Mouse (Mus musculus): Measurements from ENCODE around the gene Rwdd3. TPM values are rescaled to one million over a fixed set of nuclear protein-coding genes. Genes with fewer than 3 reads are reported as not detected.

Rwdd3 gene
- polyA plus RNA-seq, 1 experiment from 2014 or later: 5.1 TPM

GRCm38 (mm10) chr3:121133937-121134336 is 37.6 kb downstream of the Rwdd3 start:
- Histone ChIP-seq H3K9me3 (ENCODE audit: control insufficient read depth, low read length) (no peaks in the 10 kb centered on the region), H3K9ac (ENCODE audit: low read length) (no peak overlapping the region), H3K27ac (ENCODE audit: low read length) (no peak overlapping the region), H3K4me2 (ENCODE audit: low read depth, low read length) (no peak overlapping the region), H3K4me1 (replicated peaks; ENCODE audit: control insufficient read depth, insufficient read depth, low read length) (no peaks in the 10 kb centered on the region), H3K36me3 (ENCODE audit: control insufficient read depth, insufficient read depth, low read length) (no peaks in the 10 kb centered on the region), H3K4me3 (ENCODE audit: low read length) (no peak overlapping the region), H3K27me3 (ENCODE audit: control insufficient read depth, insufficient read depth, low read depth, low read length) (no peaks in the 10 kb centered on the region)
- WGBS: 72% methylated on average over 11 of the region's 11 CpGs
- ATAC-seq (ENCODE audit: low read depth): no peak

- H3K4me2 ChIP-seq (ENCODE audit: low read depth, low read length): no peak overlapping the region
- no peaks in the 10 kb centered on the region for H3K4me1 ChIP-seq (replicated peaks; ENCODE audit: control insufficient read depth, insufficient read depth, low read length)
- 65% methylated on average over 5 of the region's 5 CpGs for WGBS
- no peak overlapping the region for H3K27ac ChIP-seq (ENCODE audit: low read length)
- H3K9ac ChIP-seq (ENCODE audit: low read length): no peak overlapping the region
- H3K27me3 ChIP-seq (ENCODE audit: control insufficient read depth, insufficient read depth, low read depth, low read length): no peaks in the 10 kb centered on the region
- H3K9me3 ChIP-seq (ENCODE audit: control insufficient read depth, low read length): no peaks in the 10 kb centered on the region
- H3K4me3 ChIP-seq (ENCODE audit: low read length): no peak overlapping the region
- ATAC-seq (ENCODE audit: low read depth): no peak
- H3K36me3 ChIP-seq (ENCODE audit: control insufficient read depth, insufficient read depth, low read length): no peaks in the 10 kb centered on the region
Measured at GRCm38 (mm10) chr3:121133039-121133438, 38.5 kb downstream of the Rwdd3 start.

- 90% methylated on average over 2 of the region's 2 CpGs for WGBS
- H3K9ac ChIP-seq (ENCODE audit: low read length): no peak overlapping the region
- H3K4me1 ChIP-seq (replicated peaks; ENCODE audit: control insufficient read depth, insufficient read depth, low read length): no peaks in the 10 kb centered on the region
- ATAC-seq (ENCODE audit: low read depth): no peak
- no peaks in the 10 kb centered on the region for H3K27me3 ChIP-seq (ENCODE audit: control insufficient read depth, insufficient read depth, low read depth, low read length)
- H3K9me3 ChIP-seq (ENCODE audit: control insufficient read depth, low read length): no peaks in the 10 kb centered on the region
- H3K4me3 ChIP-seq (ENCODE audit: low read length): no peak overlapping the region
- no peaks in the 10 kb centered on the region for H3K36me3 ChIP-seq (ENCODE audit: control insufficient read depth, insufficient read depth, low read length)
- H3K4me2 ChIP-seq (ENCODE audit: low read depth, low read length): no peak overlapping the region
- no peak overlapping the region for H3K27ac ChIP-seq (ENCODE audit: low read length)
Measured at GRCm38 (mm10) chr3:121127171-121127570, 44.3 kb downstream of the Rwdd3 start.

GRCm38 (mm10) chr3:121126476-121126875 is 45.0 kb downstream of the Rwdd3 start:
- 75% methylated on average over 5 of the region's 5 CpGs for WGBS
- H3K36me3 ChIP-seq (ENCODE audit: control insufficient read depth, insufficient read depth, low read length): no peaks in the 10 kb centered on the region

GRCm38 (mm10) chr3:121121072-121121471 is 50.4 kb downstream of the Rwdd3 start:
- Histone ChIP-seq H3K4me3 (ENCODE audit: low read length) (no peak overlapping the region), H3K9ac (ENCODE audit: low read length) (no peak overlapping the region), H3K27me3 (ENCODE audit: control insufficient read depth, insufficient read depth, low read depth, low read length) (no peaks in the 10 kb centered on the region), H3K4me1 (replicated peaks; ENCODE audit: control insufficient read depth, insufficient read depth, low read length) (no peaks in the 10 kb centered on the region), H3K27ac (ENCODE audit: low read length) (no peak overlapping the region), H3K36me3 (ENCODE audit: control insufficient read depth, insufficient read depth, low read length) (no peaks in the 10 kb centered on the region), H3K9me3 (ENCODE audit: control insufficient read depth, low read length) (no peaks in the 10 kb centered on the region), H3K4me2 (ENCODE audit: low read depth, low read length) (no peak overlapping the region)
- WGBS: 86% methylated on average over 5 of the region's 5 CpGs
- no peak for ATAC-seq (ENCODE audit: low read depth)

More at GRCm38 (mm10) chr3:121126476-121126875, 45.0 kb downstream of the Rwdd3 start:
- Histone ChIP-seq H3K4me2 (ENCODE audit: low read depth, low read length) (no peak overlapping the region), H3K4me3 (ENCODE audit: low read length) (no peak overlapping the region), H3K9ac (ENCODE audit: low read length) (no peak overlapping the region), H3K4me1 (replicated peaks; ENCODE audit: control insufficient read depth, insufficient read depth, low read length) (no peaks in the 10 kb centered on the region), H3K9me3 (ENCODE audit: control insufficient read depth, low read length) (no peaks in the 10 kb centered on the region), H3K27ac (ENCODE audit: low read length) (no peak overlapping the region), H3K27me3 (ENCODE audit: control insufficient read depth, insufficient read depth, low read depth, low read length) (no peaks in the 10 kb centered on the region)
- no peak for ATAC-seq (ENCODE audit: low read depth)

GRCm38 (mm10) chr3:121116590-121116989 is 54.9 kb downstream of the Rwdd3 start:
- H3K9ac ChIP-seq (ENCODE audit: low read length): no peak overlapping the region
- H3K4me3 ChIP-seq (ENCODE audit: low read length): no peak overlapping the region
- no peaks in the 10 kb centered on the region for H3K27me3 ChIP-seq (ENCODE audit: control insufficient read depth, insufficient read depth, low read depth, low read length)
- H3K9me3 ChIP-seq (ENCODE audit: control insufficient read depth, low read length): no peaks in the 10 kb centered on the region
- no peak overlapping the region for H3K27ac ChIP-seq (ENCODE audit: low read length)
- no peak for ATAC-seq (ENCODE audit: low read depth)
- H3K4me2 ChIP-seq (ENCODE audit: low read depth, low read length): no peak overlapping the region
- H3K4me1 ChIP-seq (replicated peaks; ENCODE audit: control insufficient read depth, insufficient read depth, low read length): no peaks in the 10 kb centered on the region
- H3K36me3 ChIP-seq (ENCODE audit: control insufficient read depth, insufficient read depth, low read length): no peaks in the 10 kb centered on the region
- WGBS: 54% methylated on average over 13 of the region's 13 CpGs

GRCm38 (mm10) chr3:121116067-121116466 is 55.4 kb downstream of the Rwdd3 start:
- no peaks in the 10 kb centered on the region for H3K36me3 ChIP-seq (ENCODE audit: control insufficient read depth, insufficient read depth, low read length)
- no peaks in the 10 kb centered on the region for H3K9me3 ChIP-seq (ENCODE audit: control insufficient read depth, low read length)
- WGBS: 70% methylated on average over 5 of the region's 5 CpGs
- H3K4me2 ChIP-seq (ENCODE audit: low read depth, low read length): no peak overlapping the region
- H3K4me1 ChIP-seq (replicated peaks; ENCODE audit: control insufficient read depth, insufficient read depth, low read length): no peaks in the 10 kb centered on the region
- H3K27ac ChIP-seq (ENCODE audit: low read length): no peak overlapping the region
- ATAC-seq (ENCODE audit: low read depth): no peak
- no peaks in the 10 kb centered on the region for H3K27me3 ChIP-seq (ENCODE audit: control insufficient read depth, insufficient read depth, low read depth, low read length)
- H3K4me3 ChIP-seq (ENCODE audit: low read length): no peak overlapping the region
- H3K9ac ChIP-seq (ENCODE audit: low read length): no peak overlapping the region

GRCm38 (mm10) chr3:121111068-121111467 is 60.4 kb downstream of the Rwdd3 start:
- Histone ChIP-seq H3K9me3 (ENCODE audit: control insufficient read depth, low read length) (no peaks in the 10 kb centered on the region), H3K4me2 (ENCODE audit: low read depth, low read length) (no peak overlapping the region), H3K27ac (ENCODE audit: low read length) (no peak overlapping the region), H3K4me1 (replicated peaks; ENCODE audit: control insufficient read depth, insufficient read depth, low read length) (no peaks in the 10 kb centered on the region), H3K4me3 (ENCODE audit: low read length) (no peak overlapping the region), H3K27me3 (ENCODE audit: control insufficient read depth, insufficient read depth, low read depth, low read length) (no peaks in the 10 kb centered on the region), H3K36me3 (ENCODE audit: control insufficient read depth, insufficient read depth, low read length) (no peaks in the 10 kb centered on the region), H3K9ac (ENCODE audit: low read length) (no peak overlapping the region)
- ATAC-seq (ENCODE audit: low read depth): no peak
- 81% methylated on average over 8 of the region's 8 CpGs for WGBS

GRCm38 (mm10) chr3:121110430-121110829 is 61.1 kb downstream of the Rwdd3 start:
- WGBS: 82% methylated on average over 7 of the region's 7 CpGs
- Histone ChIP-seq H3K4me1 (replicated peaks; ENCODE audit: control insufficient read depth, insufficient read depth, low read length) (no peaks in the 10 kb centered on the region), H3K9ac (ENCODE audit: low read length) (no peak overlapping the region), H3K9me3 (ENCODE audit: control insufficient read depth, low read length) (no peaks in the 10 kb centered on the region), H3K4me2 (ENCODE audit: low read depth, low read length) (no peak overlapping the region), H3K27me3 (ENCODE audit: control insufficient read depth, insufficient read depth, low read depth, low read length) (no peaks in the 10 kb centered on the region), H3K36me3 (ENCODE audit: control insufficient read depth, insufficient read depth, low read length) (no peaks in the 10 kb centered on the region), H3K4me3 (ENCODE audit: low read length) (no peak overlapping the region), H3K27ac (ENCODE audit: low read length) (no peak overlapping the region)
- no peak for ATAC-seq (ENCODE audit: low read depth)

- H3K4me3 ChIP-seq (ENCODE audit: low read length): no peak overlapping the region
- WGBS: 80% methylated on average over 6 of the region's 6 CpGs
- no peak overlapping the region for H3K4me2 ChIP-seq (ENCODE audit: low read depth, low read length)
- no peaks in the 10 kb centered on the region for H3K36me3 ChIP-seq (ENCODE audit: control insufficient read depth, insufficient read depth, low read length)
- no peaks in the 10 kb centered on the region for H3K4me1 ChIP-seq (replicated peaks; ENCODE audit: control insufficient read depth, insufficient read depth, low read length)
- H3K9me3 ChIP-seq (ENCODE audit: control insufficient read depth, low read length): no peaks in the 10 kb centered on the region
- no peak overlapping the region for H3K9ac ChIP-seq (ENCODE audit: low read length)
- ATAC-seq (ENCODE audit: low read depth): no peak
- H3K27ac ChIP-seq (ENCODE audit: low read length): no peak overlapping the region
- H3K27me3 ChIP-seq (ENCODE audit: control insufficient read depth, insufficient read depth, low read depth, low read length): no peaks in the 10 kb centered on the region
Measured at GRCm38 (mm10) chr3:121107481-121107880, 64.0 kb downstream of the Rwdd3 start.

All from lung, embryonic 16.5 days (tissue).